Mouse (Mus musculus) frontal cortex, adult (tissue): ENCODE data around the gene Mndal.
"Not testable (repeated sequence)": the region's sequence is repeated elsewhere in the genome, so short reads cannot be mapped to it uniquely, and the experiment has no call there.

ENCODE experiments used
- ATAC-seq: cut with Nextera tagmentation; 2 replicates; pipeline ENCODE4 v1.9.2; 2017; ENCODE audit warnings: mild to moderate bottlenecking, moderate library complexity, mixed read lengths; ENCODE audit not compliant: low TSS enrichment

Mndal gene

DNA sequence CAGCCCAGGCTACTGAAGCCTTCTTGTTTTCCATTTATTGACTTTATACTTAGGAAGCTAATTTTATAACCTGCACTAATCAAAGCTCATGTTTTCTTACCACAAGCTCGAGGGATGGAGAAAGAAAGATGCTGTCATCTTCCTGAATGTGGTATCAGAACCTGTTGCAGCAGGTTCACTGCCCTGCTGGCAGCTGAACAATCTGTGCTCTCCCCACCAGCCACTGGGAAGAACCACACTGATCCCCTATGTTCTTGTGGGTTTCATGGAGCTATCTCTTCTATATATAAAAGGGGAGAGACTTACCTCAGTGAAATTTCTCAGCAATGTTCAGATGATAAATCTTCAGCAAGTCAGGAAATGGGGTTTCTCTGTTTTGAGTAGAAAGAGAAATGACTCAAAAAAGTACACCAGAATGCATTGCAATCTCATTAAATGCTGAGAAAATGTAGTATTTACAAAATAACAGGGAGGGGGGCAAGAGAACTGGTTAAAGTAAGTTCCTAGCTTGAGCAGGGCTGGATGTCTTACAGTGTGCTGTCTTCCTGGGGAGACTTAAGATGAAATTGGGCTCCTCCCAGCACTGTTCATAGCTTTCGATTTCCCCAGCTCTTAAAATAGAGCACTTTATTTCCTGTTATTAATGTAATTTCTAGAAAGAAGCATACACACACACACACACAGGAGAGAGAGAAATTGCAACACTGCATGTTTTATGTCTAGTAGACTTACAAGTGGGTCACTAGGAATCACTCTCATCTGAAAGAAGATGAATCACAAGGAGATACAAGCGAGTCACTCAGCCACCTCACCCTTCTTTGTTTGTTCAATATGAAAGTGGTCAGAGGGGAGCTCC lies at the start of gene Mndal, which contains the start of gene Ifi203:
TSS of gene Mndal (minus strand) at position 568 of the 856 bp plus-strand sequence.
TSS of gene Ifi203 (minus strand) at position 749 of the 856 bp plus-strand sequence.
- not testable (repeated sequence) for ATAC-seq

- ATAC-seq, result not testable (repeated sequence)
Measured at GRCm38 (mm10) chr1:173982694-173983305, 40.5 kb upstream of the Mndal start, which contains the start of gene Ifi202b. Gene Ifi202b, minus strand, starts transcription at chr1:173982744.

DNA sequence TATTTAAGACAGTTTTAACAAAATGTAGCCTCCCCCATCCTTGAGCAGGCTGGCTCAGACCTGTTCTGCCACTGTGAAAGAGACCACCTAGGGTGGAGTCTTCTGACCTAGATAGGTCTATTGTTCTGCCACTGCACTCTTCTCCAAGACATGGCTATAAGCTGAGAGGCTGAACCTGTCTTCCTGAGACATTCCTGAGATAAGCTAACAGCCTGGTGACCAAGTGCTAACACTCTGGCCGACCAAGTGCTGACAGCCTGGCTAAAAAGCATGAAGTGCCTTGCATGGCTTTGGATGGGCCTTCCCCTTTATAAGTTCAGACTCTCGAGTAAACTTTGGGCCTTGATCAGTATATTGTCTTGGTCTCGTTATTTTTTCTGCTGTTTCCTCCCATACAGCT lies 38.7 kb upstream of the Mndal start:
- ATAC-seq, result not testable (repeated sequence)

DNA sequence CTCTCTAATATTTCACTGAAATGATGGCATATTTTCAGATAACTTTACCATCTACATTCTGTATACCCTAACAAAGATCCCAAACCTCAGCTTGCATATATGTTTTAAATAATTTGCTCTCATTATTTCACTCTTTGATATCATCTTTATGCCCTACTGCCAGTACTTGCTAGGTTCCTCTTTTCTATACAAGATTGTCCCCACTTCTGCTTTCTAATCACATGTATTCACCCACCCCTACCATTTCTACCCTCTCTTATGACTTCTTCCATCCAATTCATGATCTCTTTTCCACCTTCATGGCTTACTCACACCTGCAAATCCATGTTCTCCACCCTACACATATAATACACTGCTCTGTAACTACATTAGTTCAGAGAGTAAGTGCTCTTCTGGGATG lies 35.3 kb upstream of the Mndal start:
- ATAC-seq, result no peak

DNA sequence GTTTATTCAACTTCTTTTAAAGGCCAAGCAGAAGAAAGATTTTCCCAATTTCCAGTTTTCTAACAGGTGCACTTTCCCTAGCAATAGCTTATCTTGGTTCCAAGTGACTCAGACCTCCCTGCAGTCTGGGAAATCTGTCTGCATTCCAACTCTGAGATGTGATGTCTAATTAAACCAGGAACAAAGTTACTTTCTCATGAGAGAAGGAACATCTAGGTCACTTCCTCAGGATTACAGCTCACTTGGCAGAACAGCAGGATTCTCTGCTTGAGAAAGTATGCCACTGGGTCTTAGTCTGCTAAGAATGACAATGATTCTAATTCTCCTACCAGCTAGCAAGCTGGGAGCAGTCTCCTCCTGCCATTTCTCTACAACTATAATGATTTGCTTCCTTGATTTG lies 30.8 kb upstream of the Mndal start:
- ATAC-seq, result peak; percentile 100

DNA sequence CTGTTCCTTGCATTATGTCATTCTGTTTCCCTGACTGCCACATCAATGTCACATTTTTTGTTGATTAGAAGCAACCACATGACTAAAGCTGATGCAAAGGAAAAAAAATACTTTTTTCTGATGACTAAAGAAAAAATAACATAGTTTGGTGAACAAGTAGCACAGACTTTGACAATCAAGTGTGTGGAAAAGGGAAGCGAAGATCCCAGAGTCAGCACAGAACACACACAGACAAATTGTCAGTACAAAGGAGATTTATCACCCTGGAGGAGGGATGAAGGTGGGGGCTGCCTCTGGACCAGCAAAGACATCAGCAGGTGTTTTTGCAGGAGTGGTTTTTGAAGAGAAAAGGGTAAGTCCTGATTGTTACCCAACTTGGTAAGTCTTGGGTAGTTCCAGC lies 19.2 kb upstream of the Mndal start:
- not testable (repeated sequence) for ATAC-seq

DNA sequence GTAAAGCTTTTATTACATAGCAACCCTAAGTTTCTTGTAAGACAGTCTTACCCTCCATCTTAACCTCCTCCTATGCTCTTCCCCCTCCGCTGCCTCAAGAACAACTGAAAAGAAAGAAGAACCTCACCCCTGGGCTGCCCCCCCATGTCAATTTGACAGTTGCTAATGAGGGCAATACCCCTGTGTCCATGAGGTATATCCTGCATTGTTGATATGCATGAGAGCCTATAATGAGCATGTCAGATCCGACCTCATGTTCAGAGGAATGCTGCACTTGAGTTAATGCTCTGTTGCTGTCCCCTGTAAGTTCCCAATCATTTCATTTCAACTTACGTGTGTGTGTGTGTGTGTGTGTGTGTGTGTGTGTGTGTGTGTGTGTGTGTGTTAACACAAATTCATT lies 17.7 kb upstream of the Mndal start:
- ATAC-seq, result not testable (repeated sequence)

DNA sequence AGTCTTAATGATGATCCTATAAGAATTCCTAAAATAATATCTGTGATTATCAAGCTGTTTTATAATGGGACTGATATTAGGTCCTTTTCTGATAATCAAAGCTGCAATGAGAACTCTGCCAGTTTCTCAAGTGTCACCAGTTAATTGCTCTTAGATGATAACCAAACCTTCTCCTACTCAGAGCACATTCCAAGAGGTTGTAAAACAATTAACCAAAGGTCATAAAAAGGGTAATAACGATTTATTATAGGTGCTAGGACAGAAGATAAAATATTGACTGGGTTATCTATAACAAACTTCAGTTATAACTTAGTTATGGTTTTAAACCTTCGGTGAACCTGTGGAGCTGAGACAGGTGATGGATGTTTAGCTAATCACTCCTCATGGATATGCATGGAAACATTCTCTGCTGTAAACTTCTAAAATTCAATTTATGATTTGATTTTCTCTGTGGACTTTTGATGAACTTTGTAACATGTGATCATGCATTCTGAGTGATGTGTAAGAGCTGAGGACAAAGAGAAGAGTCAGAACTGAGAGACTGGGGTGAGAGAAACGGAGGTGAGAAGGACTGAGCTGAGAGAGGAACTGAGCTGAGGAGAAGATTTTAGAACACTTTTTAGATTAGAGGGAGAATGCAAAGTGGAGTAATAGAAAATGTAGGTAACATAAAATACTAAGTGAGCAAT lies 13.7 kb upstream of the Mndal start:
- ATAC-seq, result not testable (repeated sequence)

DNA sequence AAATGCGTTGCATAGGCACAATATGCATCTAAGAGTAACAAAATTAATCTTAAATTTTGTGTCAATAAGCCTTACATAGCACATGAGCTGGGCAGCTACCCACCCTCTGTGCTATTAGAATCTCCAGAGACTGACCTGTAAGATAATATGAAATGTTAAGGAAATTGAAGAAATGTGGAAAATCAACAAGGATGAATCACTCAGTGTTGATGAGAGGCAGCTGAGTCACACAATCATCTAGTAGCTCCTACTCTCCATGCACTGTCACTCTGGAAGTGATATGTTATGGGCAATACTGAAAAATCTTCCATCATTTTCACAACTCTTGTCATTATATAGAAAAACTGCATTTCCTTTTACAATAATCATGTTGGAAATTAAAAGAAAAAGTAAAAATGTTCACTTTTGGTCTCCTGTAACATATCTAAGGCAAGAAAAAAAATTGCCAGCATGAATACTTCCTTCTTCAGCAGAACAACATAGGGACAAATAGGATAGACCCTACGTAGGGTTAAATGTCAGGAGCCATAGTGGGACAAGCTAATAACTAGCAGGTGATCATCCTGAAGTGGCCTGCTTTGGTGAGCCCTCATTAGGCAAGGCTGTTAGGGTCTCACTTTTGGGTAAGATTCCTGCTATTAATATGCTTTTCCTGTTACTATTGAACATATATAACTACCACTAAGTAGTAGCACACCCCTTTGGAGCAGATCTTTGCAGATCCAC lies 12.9 kb upstream of the Mndal start:
- no peak for ATAC-seq

DNA sequence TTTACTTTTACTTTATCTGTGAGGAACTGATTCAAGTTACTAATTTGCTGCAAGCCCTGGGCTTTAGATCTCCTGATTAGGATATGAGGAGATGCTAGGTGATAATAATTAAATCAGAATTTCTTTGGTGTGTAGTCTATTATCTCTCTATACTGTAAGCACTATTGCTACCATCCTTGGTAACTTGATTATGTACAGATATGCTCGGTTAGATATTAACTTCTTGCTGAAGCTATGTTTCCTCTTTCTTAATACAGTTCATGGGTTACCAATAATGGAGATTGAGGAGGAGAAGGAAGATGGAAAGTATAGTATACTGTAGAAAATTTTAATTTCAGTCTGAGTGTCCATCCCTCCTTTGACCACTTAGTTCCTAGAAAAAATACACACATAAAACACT lies 11.3 kb upstream of the Mndal start:
- ATAC-seq, result no peak

- ATAC-seq, result not testable (repeated sequence)
Measured at GRCm38 (mm10) chr1:173949044-173949443, 6.8 kb upstream of the Mndal start.

- ATAC-seq, result not testable (repeated sequence)
Measured at GRCm38 (mm10) chr1:173942780-173943066, 432 bp upstream of the Mndal start.

DNA sequence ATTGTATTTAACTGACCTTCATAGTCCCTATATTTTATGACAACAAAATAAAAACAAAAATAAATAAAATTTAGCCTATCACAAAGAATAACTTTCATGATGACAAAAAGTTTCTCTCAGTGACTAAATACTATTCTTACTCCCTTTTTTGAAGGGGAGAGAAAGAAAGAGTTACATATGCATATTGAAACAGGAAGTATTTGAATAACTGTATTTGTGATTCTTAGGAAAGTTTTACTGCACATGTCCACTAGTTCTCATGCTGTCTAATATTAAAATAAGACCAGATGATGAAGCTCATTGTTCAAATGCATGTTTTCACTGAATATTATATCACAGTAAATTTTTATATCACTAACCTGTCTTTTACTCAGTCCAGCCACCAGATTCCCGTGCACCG lies 769 bp downstream of the Mndal start:
- not testable (repeated sequence) for ATAC-seq

GRCm38 (mm10) chr1:173919279-173919678 lies 23.0 kb downstream of the Mndal start:
- not testable (repeated sequence) for ATAC-seq

DNA sequence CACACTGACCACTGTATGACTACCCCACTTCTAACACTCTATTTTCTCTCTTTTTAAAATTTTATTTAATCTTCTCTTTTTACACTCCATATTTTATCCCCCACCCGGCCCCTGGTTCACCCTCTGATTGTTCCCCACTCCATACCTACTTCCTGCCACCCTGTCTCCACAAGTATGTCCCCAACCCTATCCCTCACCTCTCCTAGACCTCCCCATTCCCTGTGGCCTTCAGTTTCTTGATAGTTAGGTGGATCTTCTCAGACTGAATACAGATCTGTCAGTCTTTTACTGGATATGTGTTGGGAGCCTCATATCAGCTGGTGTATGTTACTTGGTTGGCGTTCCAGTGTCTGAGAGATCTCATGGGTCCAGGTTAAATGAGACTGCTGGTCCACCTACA lies 27.7 kb downstream of the Mndal start:
- no peak for ATAC-seq

- not testable (repeated sequence) for ATAC-seq
Measured at GRCm38 (mm10) chr1:173913256-173913791, 29.0 kb downstream of the Mndal start.

- not testable (repeated sequence) for ATAC-seq
Measured at GRCm38 (mm10) chr1:173912548-173913255, 29.6 kb downstream of the Mndal start, which contains the start of gene Ifi211. Gene Ifi211, minus strand, starts transcription at chr1:173913046.

GRCm38 (mm10) chr1:173911808-173912464 lies 30.4 kb downstream of the Mndal start:
- no peak for ATAC-seq

- not testable (repeated sequence) for ATAC-seq
Measured at GRCm38 (mm10) chr1:173908390-173908789, 33.9 kb downstream of the Mndal start.

GRCm38 (mm10) chr1:173905885-173906284 lies 36.4 kb downstream of the Mndal start:
- not testable (repeated sequence) for ATAC-seq
